Mouse (Mus musculus): ENCODE data around the gene Ctnnbip1.

DNA sequence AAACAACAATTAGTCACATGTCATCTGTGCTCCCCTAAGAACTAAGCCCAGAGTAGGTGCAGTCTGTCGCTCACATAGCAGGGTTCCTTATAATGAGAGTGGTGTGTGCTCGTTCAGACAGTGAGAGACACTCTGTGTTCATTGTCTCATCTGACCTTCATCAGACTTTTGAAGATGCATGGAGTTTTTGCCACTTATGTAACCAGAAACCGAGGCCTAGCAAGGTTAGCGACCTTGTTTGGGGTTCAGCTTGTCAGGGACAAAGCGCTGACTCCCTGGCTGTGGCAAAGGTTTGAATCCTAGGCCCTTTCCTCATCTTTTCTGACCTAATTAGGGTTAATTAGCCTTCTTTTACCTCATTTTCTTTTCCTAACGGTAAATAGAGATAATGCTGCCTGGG lies 5.9 kb downstream of the Ctnnbip1 start:
- TF ChIP-seq CTCF (IDR thresholded peaks at IDR 0.05) (no peak), POLR2A (IDR thresholded peaks at IDR 0.05; ENCODE audit: insufficient read depth, low read depth, low read length) (no peak), EP300 (IDR thresholded peaks at IDR 0.05; ENCODE audit: insufficient read depth, low read depth, low read length) (no peak)

Measured in heart, adult 2 months (tissue).